Mouse (Mus musculus) stomach, embryonic 14.5 days (tissue): ENCODE measurements at regions not wholly inside any gene's neighbourhood (a gene's known extent, or its start where the extent isn't known, plus 50 kb on each side); places are given as distances from the start of the nearest gene placed in this dataset.

Experiments
- ATAC-seq: fragments of 200-750 bp; cut with Nextera tagmentation; 2 replicates; pipeline ENCODE4 v1.8.0; 2017; ENCODE audit warnings: low read depth, moderate TSS enrichment; ENCODE audit not compliant: insufficient number of reproducible peaks, insufficient read depth, low FRiP score
- H3K27ac ChIP-seq: fragments of 300-500 bp; sonication (generic); 2 replicates; pipeline ENCODE4 v1.5.1; 2014; ENCODE audit warnings: mild to moderate bottlenecking, low read length, moderate library complexity, mixed read lengths
- H3K27me3 ChIP-seq: fragments of 300-500 bp; sonication (generic); 2 replicates; pipeline ENCODE4 v1.6.1; 2014; ENCODE audit warnings: low read length, control low read depth, mixed read lengths; ENCODE audit not compliant: control insufficient read depth, insufficient read depth
- H3K36me3 ChIP-seq: fragments of 300-500 bp; sonication (generic); 2 replicates; pipeline ENCODE4 v1.6.1; 2014; ENCODE audit warnings: mild to moderate bottlenecking, control low read depth, low read length, moderate library complexity, mixed read lengths; ENCODE audit not compliant: control insufficient read depth, insufficient read depth
- H3K4me1 ChIP-seq: fragments of 300-500 bp; sonication (generic); 2 replicates; pipeline ENCODE4 v1.6.1; 2014; ENCODE audit warnings: low read length, control low read depth, mixed read lengths; ENCODE audit not compliant: control insufficient read depth, insufficient read depth
- H3K4me2 ChIP-seq: fragments of 300-500 bp; sonication (generic); replicated peaks from 2 replicates; pipeline ENCODE4 v1.6.1; 2014; ENCODE audit warnings: low read depth, low read length, control low read depth
- H3K4me3 ChIP-seq: fragments of 300-500 bp; sonication (generic); 2 replicates; pipeline ENCODE4 v1.5.1; 2014; ENCODE audit warnings: low read depth, low read length, control low read depth
- H3K9ac ChIP-seq: fragments of 300-500 bp; sonication (generic); replicated peaks from 2 replicates; pipeline ENCODE4 v1.6.1; 2014; ENCODE audit warnings: low read depth, mild to moderate bottlenecking, control low read depth, low read length, moderate library complexity, mixed read lengths
- H3K9me3 ChIP-seq: fragments of 300-500 bp; sonication (generic); 2 replicates; pipeline ENCODE4 v1.6.1; 2016; ENCODE audit warnings: low read depth, low read length, control low read depth; ENCODE audit not compliant: control insufficient read depth
- WGBS: fragments of 180-500 bp; shearing (Covaris S2); extraction: QIAGEN DNeasy Blood & Tissue Kit; methylation state at CpG from one replicate; pipeline ENCODE4 v1.1.7; 2014; 5-methylcytosine and 5-hydroxymethylcytosine counted together

GRCm38 (mm10) chr3:138686636-138687230 lies 55.3 kb upstream of the Tspan5 start:
- no peak overlapping the region for H3K4me3 ChIP-seq
- no peaks in the 10 kb centered on the region for H3K9me3 ChIP-seq
- no peak overlapping the region for H3K9ac ChIP-seq
- no peaks in the 10 kb centered on the region for H3K4me1 ChIP-seq
- H3K27me3 ChIP-seq: no peaks in the 10 kb centered on the region
- no peaks in the 10 kb centered on the region for H3K36me3 ChIP-seq
- no peak overlapping the region for H3K27ac ChIP-seq
- ATAC-seq: no peak
- no peak overlapping the region for H3K4me2 ChIP-seq
- 19% methylated on average over 11 of the region's 11 CpGs for WGBS

GRCm38 (mm10) chr3:138688606-138689005 lies 53.4 kb upstream of the Tspan5 start:
- Histone ChIP-seq H3K36me3 (no peaks in the 10 kb centered on the region), H3K4me3 (no peak overlapping the region), H3K27me3 (no peaks in the 10 kb centered on the region), H3K27ac (no peak overlapping the region), H3K4me1 (no peaks in the 10 kb centered on the region), H3K9me3 (no peaks in the 10 kb centered on the region), H3K4me2 (no peak overlapping the region), H3K9ac (no peak overlapping the region)
- 93% methylated on average over 5 of the region's 5 CpGs for WGBS
- no peak for ATAC-seq
